Mouse (Mus musculus) cortical plate, adult 2 months (tissue): ENCODE measurements at regions not wholly inside any gene's neighbourhood (a gene's known extent, or its start where the extent isn't known, plus 50 kb on each side); places are given as distances from the start of the nearest gene placed in this dataset.

Experiments
- CTCF ChIP-seq: fragments of 200-500 bp; IDR thresholded peaks from 2 replicates; pipeline ENCODE4 v1.5.1; 2011; ENCODE audit warnings: mild to moderate bottlenecking, control low read depth, low read length; ENCODE audit not compliant: insufficient read depth; ENCODE audit errors: extremely low read depth
- POLR2A ChIP-seq: fragments of 200-500 bp; IDR thresholded peaks from 2 replicates; pipeline ENCODE4 v1.6.1; 2011; ENCODE audit warnings: mild to moderate bottlenecking, low read length, control low read depth; ENCODE audit not compliant: insufficient read depth; ENCODE audit errors: extremely low read depth

- TF ChIP-seq CTCF (no peak), POLR2A (no peak)
Measured at GRCm38 (mm10) chr2:45925791-45926480, 808.7 kb upstream of the Zeb2 start.
